ENCODE assay signal across 16 mouse cellular contexts in genomic region chr8:90354782-90355181, GRCm38 (mm10). TPM values are rescaled to one million over a fixed set of nuclear protein-coding genes. Genes with fewer than 3 reads are reported as not detected.
"Had no signal": no experiment of that assay in that cellular context is flagged by ENCODE, and none has a peak within 500 bp of the region (broad histone marks: within the 10 kb centered on the region; RNA-seq: fewer than 3 reads in every experiment).

No protein-coding gene starts in this region.

- H3K27ac ChIP-seq: kidney, postnatal 0 days; limb, embryonic 13.5 days; liver, embryonic 14.5 days; neural tube, embryonic 15.5 days had no signal

- H3K27me3 ChIP-seq: neural tube, embryonic 15.5 days had no signal

- H3K4me2 ChIP-seq: limb, embryonic 13.5 days had no signal

- H3K9ac ChIP-seq: limb, embryonic 13.5 days; liver, embryonic 14.5 days; neural tube, embryonic 15.5 days had no signal

- H3K4me3 ChIP-seq: limb, embryonic 13.5 days; myocyte; neural tube, embryonic 15.5 days had no signal

- H3K36me3 ChIP-seq: limb, embryonic 13.5 days; neural tube, embryonic 15.5 days had no signal

- H3K4me1 ChIP-seq: limb, embryonic 13.5 days had no signal

- H3K9me3 ChIP-seq: limb, embryonic 13.5 days; neural tube, embryonic 15.5 days had no signal

- ATAC-seq: intestine, postnatal 0 days had no signal

- DNase-seq: kidney, adult 8-10 months; kidney, postnatal 36 days; left cerebral cortex, postnatal 4 days; lung, adult 18-20 months; lung, postnatal 14 days; right cerebral cortex, adult 18-20 months; right cerebral cortex, postnatal 25 days; thymus, postnatal 14 days had no signal

RNA-seq across cellular contexts. Expression of gene Tox3, which starts 6.6 kb away (rescaled TPM):
- total RNA-seq: liver, adult 2 months; megakaryocyte-erythroid progenitor cell, adult 5-6 weeks had no signal
- polyA plus RNA-seq: myocyte had no signal
